Mouse (Mus musculus): Measurements from ENCODE around the gene Lrrc42. TPM values are rescaled to one million over a fixed set of nuclear protein-coding genes. Genes with fewer than 3 reads are reported as not detected.

Gene Lrrc42
- 20.9 and 23.7 TPM in 2 replicates for polyA plus RNA-seq (2012; rRNA removed)

DNA sequence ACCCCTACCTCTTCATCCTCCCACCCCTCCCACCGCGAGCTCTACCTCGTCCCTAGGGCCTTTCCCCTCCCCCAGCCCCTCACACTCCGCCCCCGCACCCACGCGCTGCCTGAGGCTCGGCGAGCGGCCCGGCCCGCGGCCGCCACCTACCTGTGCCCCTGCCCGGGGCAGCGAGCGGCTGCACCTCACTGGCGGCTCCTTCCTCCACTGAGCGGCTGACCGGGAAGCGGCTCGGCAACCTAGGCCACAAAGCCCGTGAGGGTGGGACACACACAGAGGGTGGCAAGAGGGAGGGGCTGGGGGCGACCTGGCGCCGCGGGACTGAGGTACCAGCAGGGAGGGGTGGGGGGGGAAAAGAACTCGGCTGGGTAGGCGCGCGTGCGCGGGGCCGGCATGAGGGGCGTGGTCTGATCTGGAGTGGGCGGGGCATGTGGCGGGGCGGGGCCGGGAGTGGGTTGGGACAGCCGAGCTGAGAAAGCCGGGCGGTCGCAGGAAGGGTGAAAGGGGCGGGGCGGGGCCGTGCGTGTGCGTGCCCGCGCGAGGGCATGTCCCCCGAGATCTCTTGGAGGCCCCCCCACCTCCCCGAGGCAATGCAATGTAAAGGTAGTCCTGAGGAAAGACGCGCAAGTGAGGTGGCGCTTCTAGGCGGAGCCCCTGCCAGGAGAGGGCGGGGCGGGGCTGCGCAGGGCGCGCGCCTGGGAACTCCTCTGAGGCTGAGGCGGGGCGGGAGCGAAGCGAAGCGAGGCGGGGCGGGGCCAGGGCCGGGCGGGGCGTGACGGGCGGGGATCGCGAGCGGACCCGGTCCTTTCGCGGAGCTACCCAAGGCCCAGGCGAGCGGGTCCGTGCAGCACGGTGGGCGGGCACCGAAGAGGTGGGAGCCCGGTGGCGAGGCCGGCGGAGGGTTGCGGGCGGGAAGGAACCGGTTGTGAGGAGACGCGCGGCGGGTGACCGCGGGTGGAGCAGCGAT is at the start of gene Lrrc42, which contains the start of gene Hspb11:
Lrrc42 (minus strand) TSS at position 408 of the 967 bp plus-strand sequence.
Hspb11 (plus strand) TSS at position 469 of the 967 bp plus-strand sequence.
- DNase-seq (ENCODE audit: low spot score) = peak; percentile 86

DNA sequence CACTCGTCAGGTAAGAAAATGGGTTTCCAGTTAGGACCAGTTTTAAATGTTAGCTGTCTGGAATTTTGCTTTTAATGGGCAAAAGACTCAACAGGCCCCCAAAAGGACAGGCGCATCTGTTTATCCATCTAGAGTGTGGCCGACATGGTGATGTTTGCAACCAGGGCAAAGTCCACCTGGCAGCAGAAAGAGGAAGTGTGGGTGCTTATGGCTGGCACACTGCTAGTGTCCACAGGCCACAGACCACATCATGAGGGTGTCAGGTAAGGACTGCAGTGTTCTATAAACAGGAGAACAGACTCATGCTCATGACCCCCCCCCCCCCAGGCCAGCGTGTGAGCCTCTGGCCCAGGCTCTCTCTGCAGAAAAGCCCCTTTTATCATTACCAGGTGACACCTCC is 49.5 kb upstream of the Lrrc42 start:
- DNase-seq (ENCODE audit: low spot score) = no peak

DNA sequence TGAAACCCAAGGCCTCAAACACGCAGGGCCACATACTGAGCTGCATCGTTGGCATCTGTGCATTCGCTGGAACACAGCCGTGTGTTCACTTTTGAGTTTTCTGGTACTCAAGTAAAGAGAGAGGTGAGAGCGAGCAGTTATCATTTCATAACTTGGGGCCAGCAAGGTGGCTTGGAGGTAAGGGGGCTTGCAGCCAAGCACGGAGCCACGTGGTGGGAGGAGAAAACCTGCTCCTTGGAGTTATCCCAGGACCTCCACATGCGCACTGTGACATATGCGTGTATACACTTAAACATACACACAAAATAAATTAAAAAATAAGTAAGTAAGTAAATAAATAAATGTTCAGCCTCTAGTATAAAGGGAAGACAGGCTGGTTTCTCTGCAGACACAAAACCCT is 48.9 kb upstream of the Lrrc42 start:
- DNase-seq (ENCODE audit: low spot score) = no peak

DNA sequence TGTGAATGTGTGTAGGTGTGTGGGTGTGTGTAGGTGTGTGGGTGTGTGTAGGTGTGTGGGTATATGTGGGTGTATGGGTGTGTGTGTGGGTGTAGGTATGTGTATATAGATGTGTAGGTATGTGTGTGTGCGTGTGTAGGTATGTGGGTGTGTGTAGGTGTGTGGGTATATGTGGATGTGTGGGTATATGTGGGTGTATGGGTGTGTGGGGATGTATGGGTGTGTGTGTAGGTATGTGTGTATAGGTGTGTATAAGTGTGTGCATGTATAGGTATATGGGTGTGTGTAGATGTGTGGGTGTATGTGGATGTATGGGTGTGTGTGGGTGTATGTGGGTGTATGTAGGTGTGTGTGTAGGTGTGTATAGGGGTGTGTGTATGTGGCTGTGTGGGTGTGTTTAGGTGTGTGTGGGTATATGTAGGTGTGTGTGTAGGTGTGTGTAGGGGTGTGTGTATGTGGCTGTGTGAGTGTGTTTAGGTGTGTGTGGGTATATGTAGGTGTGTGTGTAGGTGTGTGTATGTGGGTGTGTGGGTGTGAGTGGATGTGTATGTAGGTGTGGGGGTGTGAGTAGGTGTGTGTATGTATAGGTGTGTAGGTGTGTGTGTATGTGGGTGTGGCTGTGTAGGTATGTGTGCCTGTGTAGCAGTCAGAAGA is 47.7 kb upstream of the Lrrc42 start:
- no peak for DNase-seq (ENCODE audit: low spot score)

DNA sequence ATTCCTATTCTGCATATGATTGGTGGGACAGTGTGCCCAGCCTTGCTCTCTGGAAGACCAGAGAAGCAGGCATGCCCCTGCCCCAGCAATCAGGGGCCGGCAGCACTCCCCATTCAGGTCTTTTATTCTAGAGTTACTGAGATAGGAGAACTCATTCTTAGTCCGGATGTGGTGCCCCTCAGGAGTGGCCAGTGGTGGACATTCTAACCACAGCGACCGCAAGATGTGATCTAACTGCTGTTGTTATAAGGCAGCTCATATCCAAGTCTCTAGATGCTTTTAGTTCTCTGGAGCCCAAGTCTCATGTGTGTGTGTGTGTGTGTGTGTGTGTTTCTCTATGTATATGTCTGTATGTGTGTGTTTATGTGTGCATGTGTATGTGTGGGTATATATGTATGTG is 47.0 kb upstream of the Lrrc42 start:
- DNase-seq (ENCODE audit: low spot score) = no peak

DNA sequence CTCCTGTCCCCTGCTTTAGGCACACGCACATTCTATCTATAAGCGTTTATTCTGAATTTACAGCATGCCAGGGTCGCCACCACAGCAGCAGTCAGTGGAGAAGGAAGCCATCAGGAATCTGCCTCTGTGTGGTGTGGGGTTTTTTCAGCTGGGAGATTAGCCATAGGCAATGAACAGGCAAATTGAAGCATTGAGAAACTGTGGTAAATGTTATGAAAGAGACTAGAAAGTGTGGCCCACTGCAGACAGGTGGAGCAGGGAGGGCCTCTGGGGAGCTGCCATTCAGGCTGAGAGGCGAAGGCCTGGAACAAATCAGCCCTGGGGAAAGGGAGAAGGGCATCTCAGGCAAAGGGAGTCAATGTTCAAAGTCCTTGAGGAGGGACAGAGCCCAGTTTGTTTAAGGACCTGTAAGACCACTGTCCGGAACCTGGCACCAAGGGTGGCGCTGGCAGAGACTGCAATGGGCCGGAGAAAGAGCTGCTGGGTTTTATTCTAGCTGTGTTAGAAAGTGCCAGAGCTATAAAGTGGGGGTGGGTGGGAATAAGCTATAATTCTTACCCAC is 46.5 kb upstream of the Lrrc42 start:
- DNase-seq (ENCODE audit: low spot score) = no peak

DNA sequence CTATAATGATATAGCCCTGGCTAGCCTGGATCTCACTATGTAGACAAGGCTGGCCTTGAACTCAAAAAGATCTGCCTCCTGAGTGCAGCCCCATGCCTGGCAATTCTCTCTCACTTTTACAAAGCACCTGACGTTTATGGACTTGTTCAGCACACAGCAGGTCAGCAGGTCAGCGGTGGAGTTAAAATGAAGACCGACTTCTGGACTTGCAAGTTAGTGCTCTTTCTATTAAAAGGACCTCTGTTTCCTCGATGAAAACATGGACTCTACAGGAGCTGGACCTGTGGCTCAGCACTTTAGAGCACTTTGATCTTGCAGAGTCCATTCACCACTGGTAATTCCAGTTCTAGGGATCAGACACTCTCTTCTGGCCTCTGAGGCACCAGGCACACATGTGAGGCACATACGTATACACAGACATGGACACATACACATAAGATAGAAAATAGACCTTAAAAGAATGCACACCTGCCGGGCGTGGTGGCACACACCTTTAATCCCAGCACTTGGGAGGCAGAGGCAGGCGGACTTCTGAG is 44.8 kb upstream of the Lrrc42 start:
- no peak for DNase-seq (ENCODE audit: low spot score)

DNA sequence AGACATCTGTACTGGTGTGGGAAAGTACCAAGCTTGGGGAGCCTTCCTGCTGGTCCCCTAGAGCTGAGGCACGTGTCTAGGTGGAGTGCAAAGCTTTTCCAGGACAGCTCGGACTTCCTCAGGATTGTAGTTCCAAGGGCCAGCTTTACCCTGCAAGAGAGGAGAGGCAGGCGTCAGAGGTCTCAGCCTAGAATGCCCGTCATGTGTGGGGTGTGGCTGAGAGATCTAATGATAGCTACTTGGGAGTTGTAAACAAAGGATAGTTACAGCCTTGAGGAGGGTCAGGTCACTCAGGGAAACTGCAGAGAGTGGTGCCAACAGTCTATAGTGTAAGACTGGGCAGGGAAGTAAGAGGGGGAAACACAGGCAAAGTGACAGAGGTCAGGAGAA is 38.9 kb upstream of the Lrrc42 start:
- DNase-seq (ENCODE audit: low spot score) = no peak

DNA sequence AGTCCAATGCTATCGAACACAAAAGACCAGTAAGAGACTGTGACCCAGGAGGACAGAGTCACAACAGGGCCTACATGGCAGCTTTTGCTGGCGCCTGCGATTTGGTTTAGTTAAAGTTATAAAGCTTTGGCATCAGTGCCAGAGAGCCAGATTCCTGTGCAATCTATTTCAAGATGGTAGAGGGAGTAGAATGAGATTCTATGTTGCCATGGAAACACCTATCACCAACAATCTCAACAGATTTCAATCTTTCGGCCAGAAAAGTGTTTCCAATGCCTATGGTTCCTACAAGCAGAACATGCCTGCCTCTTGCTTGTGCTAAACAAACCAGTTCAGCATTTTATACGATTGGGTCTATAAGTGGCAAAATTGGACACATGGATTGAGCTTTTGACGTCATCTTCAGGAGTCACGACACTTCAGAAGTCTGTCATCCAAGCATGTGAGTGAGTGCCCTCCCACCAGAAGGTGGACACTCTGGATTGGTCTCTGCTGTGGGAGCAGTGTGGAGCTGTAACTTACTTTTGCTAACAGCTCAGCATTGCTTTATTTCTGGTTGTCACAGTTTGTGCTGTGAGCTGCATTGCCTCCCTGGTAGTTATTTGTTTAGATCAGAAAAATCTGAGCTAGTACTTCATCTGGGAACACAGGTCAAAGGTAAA is 38.4 kb upstream of the Lrrc42 start:
- no peak for DNase-seq (ENCODE audit: low spot score)

DNA sequence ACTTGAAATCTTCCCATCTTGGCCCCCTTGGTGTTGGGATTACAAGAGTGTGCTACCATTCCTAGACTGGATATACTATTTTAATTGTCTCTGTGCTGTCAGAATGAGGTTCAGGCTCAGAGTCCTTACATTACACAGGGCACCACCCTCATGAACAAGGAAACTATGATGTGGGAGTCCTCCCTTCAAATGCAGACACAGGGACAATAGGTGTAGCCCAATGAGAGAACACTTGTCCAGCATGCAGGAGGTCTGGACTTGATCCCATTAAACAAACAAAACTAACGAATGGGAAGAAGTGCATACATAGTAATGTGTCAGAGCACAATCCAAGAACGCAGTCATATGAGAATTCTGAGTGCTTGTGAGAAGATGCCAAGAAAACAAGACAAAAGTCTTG is 34.2 kb upstream of the Lrrc42 start:
- no peak for DNase-seq (ENCODE audit: low spot score)

DNA sequence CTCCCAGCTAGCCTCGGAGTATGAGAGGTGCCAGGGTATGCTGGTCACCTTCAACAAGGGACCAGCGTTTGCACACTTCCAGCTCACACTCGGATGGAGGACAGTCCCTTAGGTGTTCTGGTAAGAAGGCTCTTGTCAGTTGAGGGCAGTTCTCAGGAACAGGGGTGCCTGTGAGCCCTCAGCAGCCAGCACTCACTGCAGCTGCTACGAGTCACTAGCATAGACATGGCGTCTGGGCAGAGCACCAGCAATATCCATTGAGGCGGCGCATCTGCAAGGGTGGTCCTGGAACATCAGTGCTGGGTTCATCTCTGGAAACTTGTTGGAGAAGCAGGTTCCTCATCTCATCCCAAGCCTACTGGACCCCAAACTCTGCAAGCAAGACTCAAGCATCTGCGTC is 33.1 kb upstream of the Lrrc42 start:
- DNase-seq (ENCODE audit: low spot score) = no peak

DNA sequence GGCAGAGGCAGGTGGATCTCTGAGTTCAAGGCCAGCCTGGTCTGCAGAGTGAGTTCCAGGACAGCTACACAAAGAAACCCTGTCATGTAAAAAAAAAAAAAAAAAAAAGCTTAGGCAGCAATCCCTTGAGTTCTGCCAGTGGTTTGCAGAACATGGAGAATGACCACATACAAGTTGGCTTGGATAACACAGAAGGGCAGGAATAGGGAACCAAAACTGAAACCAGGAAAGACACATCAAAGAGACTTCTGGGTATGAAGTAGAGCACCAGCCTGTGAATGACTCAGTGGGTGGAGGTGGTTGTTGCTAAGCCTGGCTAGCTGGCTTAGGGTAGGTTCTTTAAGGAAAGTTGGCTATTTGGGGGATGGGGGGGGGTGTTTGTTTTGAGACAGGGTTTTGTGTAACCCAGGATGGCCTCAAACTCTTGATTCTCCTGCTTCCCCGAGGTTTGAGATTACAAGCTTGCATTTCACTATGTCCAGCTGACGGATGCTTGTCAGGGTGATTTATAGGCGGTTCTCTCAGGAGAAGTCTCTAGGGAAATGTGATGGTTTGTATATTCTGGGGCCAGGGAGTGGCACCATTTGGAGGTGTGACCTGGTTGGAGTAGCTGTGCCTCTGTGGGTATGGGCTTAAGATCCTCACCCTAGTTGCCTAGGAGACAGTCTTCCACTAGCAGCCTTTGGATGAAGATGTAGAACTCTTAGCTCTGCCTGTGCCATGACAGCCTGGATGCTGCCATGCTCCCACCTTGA is 32.3 kb upstream of the Lrrc42 start:
- no peak for DNase-seq (ENCODE audit: low spot score)

DNA sequence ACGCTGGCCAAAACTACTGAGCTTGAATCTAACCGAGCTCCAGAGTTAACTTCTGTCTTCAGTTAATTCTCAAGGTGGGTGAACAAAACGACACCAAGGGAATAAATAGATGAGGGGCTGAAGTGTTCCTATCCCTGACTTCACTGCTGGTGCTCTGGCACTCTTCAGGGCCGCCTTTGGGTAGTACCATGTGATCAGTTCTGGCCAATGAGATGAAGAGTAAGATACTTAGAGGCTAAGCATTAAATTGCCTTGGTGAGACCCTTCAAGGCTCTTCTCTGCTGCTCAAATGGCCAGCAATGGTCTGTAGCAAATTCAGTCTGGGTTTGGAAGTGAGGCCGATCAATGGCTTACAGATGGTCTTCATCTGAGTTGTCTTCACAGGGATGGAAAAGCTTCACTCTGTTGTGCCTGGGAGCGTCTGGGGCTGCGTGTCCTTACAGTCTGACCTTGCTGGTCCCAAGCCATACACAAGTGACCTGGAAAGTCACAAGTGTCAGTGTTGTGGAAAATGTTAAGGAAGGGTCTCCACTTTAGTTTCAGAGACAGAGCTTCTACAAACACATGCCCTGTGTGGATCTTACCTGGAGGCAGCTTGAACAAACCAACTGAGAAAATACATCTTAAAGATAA is 27.6 kb upstream of the Lrrc42 start:
- no peak for DNase-seq (ENCODE audit: low spot score)

DNA sequence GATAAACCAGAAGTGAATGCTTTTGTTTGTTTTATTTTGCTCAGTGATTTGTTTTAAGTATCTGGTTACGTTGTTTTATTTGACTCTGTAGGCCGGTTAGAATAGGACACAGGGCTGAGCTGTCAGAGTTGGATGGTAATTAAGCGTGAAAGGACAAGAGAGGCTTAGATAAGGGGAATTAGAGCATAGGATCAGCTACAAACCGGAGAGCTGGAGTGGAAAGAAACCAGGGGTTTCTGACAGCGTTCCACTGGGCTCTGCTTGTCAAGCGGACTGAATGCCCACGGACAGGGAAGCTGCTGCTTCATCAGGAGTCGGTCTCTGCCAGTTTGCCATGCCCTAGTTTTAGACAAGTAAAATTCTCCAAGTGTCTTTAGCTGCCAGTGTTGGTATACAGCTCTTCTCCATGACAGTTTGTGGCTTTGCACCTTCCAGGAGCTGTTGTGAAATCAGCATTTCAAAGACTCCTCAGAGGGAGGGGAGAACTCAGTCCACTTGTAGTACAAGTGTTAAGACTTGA is 24.9 kb upstream of the Lrrc42 start:
- DNase-seq (ENCODE audit: low spot score) = no peak

DNA sequence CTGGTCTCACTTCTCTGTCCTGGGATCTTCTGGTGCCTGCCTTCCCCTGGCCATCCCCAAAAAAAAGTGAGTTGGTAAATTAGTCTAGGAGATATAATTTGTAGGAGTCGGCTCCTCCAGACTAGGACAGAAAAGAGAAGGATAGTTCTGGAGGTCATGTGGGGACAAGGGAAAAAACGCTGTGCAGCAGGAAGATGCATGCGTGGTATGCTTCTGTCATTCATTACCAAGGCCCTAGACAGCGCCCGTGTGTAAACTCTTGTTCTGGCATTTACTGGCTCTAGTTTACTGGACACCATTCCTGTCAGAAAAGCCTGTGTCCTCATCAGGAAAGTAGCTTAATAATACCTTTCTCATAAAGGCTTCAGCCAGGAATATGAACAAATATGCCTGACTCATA is 21.2 kb upstream of the Lrrc42 start:
- no peak for DNase-seq (ENCODE audit: low spot score)

DNA sequence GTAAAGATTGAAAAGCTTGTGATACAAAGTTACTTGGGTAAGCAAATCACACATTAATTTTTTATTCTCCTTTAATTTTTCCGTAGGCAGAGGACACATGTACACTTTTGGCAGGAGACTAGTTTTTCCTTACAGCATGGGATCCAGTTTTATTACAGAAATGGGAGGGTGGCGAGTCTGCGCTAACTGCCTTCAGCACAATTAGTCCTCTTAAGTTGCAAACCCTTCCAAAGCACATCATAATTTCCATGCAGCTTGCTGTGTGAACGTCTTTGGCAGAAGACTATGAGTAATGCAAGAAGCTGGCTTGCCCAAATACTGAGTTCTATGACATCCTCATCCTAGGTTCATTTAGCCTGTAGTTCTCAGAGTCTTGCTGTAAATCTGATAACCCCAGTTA is 20.4 kb upstream of the Lrrc42 start:
- DNase-seq (ENCODE audit: low spot score) = no peak

DNA sequence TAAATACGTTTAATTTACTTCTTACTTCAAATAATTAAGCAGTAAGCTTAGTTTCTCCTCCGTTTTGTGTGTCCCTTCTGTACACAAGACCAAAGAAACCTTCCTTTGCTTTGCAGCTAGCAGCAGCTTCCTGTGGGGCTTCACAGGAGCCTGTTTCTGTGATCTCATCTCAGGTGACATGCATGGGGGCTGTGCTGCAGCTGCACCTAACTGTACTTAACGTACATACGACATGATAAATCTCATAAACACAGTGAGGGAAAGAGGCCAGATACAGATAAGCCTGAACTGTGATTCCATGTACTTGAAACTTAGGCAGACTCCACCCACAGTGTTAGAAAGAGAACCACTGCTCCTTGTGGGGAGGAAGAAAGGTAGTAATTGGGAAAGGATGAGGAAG is 6.7 kb upstream of the Lrrc42 start:
- DNase-seq (ENCODE audit: low spot score) = no peak

DNA sequence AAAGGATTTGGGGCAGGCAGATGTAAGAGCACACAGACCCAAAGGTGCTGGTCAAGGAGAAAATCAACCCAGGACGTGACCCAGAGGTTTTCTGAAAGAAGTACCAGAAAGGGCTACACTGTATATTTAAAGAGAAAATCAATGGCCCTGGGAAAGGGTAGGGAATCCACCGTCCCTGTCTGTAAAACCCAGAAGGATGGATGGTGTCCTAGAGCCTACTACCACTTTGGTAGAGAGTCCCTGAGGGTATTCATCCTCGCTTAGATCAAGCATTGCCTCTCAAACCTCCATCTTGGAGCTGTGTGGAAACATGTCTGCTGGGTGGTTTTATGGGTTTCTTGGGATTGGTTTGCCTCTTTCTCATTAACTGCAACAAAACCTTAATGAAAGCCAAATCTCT is 1.1 kb upstream of the Lrrc42 start:
- no peak for DNase-seq (ENCODE audit: low spot score)

DNA sequence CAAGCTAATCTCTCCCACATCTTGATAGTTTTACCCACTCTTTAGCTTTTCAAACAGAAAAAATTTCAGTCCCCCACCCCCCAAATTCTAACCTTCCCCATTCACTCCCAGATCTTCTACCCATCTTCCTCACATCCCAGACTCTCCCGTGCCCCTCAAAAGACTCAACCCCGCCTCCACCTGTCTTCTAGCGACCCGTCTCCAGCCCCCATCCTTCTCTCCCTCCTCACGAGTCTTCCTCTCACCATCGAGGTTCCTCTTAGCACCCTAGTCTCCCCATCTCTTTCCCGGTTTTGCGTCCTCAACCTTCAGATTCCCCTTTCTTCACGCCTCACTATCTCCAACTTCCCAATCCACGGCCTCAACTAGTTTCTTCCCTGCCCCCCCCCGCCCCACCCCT is 810 bp downstream of the Lrrc42 start:
- DNase-seq (ENCODE audit: low spot score) = no peak

DNA sequence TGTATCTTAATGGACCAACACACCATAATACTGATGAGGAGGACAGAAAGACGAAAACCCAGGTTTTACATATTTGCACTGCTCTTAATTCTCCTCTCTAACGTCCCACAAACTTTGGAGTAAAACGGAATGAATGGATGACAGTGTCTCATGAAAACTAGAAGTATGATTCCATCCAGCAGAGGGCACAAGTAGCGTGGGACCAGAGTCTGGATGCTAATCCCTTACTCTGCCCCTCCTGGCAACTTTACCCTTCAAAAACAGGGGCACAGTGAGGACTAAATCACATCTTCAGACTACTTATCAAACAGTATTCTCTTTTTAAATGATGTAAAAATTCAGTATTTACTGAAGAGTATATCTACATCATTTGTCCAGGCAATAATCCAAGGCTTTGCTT is 2.8 kb downstream of the Lrrc42 start:
- DNase-seq (ENCODE audit: low spot score) = no peak

DNA sequence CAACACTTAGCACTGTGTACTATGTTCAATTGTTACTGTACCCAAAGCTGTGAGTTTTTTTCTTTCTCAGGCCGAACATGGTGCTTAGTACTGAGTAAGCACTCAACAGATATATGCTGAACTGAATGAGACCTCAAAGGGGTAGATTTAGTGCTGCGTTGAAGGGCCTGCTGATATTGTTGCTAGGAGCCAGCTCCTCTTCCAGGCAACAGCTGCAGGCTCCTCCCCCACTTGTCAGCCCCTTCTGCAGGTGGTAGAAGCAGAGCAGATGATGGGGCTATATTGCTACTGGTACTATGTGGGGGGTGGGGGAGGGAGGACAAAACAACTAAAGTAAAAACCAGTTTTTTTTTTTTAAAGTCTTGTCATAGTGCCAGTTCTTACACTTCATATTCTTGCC is 3.9 kb downstream of the Lrrc42 start:
- no peak for DNase-seq (ENCODE audit: low spot score)

Data from urinary bladder, adult 2 months (tissue).